Mouse (Mus musculus) midbrain, embryonic 12.5 days (tissue): ENCODE measurements around the gene Tubgcp6. TPM values are rescaled to one million over a fixed set of nuclear protein-coding genes. Genes with fewer than 3 reads are reported as not detected.

Source experiments
- ATAC-seq: fragments of 200-750 bp; cut with Nextera tagmentation; 2 replicates; pipeline ENCODE4 v1.8.0; 2017; ENCODE audit warnings: low read depth, moderate TSS enrichment, moderate library complexity; ENCODE audit not compliant: low FRiP score
- H3K27ac ChIP-seq: fragments of 300-500 bp; sonication (generic); replicated peaks from 2 replicates; pipeline ENCODE4 v1.5.1; 2016; ENCODE audit warnings: mild to moderate bottlenecking
- H3K27me3 ChIP-seq: fragments of 300-500 bp; sonication (generic); 2 replicates; pipeline ENCODE4 v1.6.1; 2016; ENCODE audit warnings: mild to moderate bottlenecking
- H3K36me3 ChIP-seq: fragments of 300-500 bp; sonication (generic); 2 replicates; pipeline ENCODE4 v1.6.1; 2016
- H3K4me1 ChIP-seq: fragments of 300-500 bp; sonication (generic); 2 replicates; pipeline ENCODE4 v1.6.1; 2016
- H3K4me2 ChIP-seq: fragments of 300-500 bp; sonication (generic); replicated peaks from 2 replicates; pipeline ENCODE4 v1.6.1; 2016; ENCODE audit warnings: mild to moderate bottlenecking, moderate library complexity
- H3K4me3 ChIP-seq: fragments of 300-500 bp; sonication (generic); 2 replicates; pipeline ENCODE4 v1.5.1; 2016; ENCODE audit warnings: mild to moderate bottlenecking
- H3K9ac ChIP-seq: fragments of 300-500 bp; sonication (generic); replicated peaks from 2 replicates; pipeline ENCODE4 v1.6.1; 2016; ENCODE audit warnings: mild to moderate bottlenecking, moderate library complexity
- H3K9me3 ChIP-seq: fragments of 300-500 bp; sonication (generic); 2 replicates; pipeline ENCODE4 v1.6.1; 2016; ENCODE audit warnings: mild to moderate bottlenecking
- WGBS: fragments of 180-500 bp; shearing (Covaris S2); methylation state at CpG from one replicate; pipeline ENCODE4 v1.1.7; 2016; 5-methylcytosine and 5-hydroxymethylcytosine counted together
- polyA plus RNA-seq: library from polyadenylated mRNA; unstranded; fragments of >200 nt; fragmentation: Nextera tagmentation; extraction: Ambion mirVana; gene quantifications from 2 replicates; pipeline ENCODE4 v1.2.1, GENCODE M21; 2016

The Tubgcp6 gene
- polyA plus RNA-seq, 1 experiment from 2014 or later = 25.0 TPM

DNA sequence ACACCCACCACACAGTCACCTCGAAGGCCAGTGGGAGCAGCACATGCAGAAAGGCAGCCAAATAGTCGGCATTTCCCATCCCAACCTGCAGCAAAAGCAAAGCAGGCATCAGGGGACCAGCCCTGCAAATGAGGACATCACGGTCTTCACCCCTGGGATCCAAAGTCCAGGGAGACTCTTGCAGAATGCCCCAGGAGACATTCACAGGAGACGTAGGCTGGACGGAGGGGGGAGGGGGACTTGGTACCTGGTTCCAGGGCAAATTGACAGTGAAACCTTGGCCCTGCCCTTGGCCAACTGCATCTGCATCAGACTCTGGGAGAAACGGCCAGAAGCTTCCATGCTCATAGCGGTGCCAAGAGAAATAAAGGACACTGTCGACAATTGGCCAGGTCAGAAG, 3.7 kb upstream of the Tubgcp6 start:
- H3K36me3 ChIP-seq = peaks cover 15% of the 10 kb centered on the region; the same call in 1 of the 2 replicates
- H3K4me2 ChIP-seq = no peak overlapping the region
- no peak overlapping the region for H3K9ac ChIP-seq
- no peak for ATAC-seq
- no peaks in the 10 kb centered on the region for H3K9me3 ChIP-seq
- H3K4me1 ChIP-seq = peaks cover 33% of the 10 kb centered on the region
- no peak overlapping the region for H3K4me3 ChIP-seq
- no peaks in the 10 kb centered on the region for H3K27me3 ChIP-seq
- WGBS = 84% methylated on average over 8 of the region's 8 CpGs
- H3K27ac ChIP-seq = no peak overlapping the region

DNA sequence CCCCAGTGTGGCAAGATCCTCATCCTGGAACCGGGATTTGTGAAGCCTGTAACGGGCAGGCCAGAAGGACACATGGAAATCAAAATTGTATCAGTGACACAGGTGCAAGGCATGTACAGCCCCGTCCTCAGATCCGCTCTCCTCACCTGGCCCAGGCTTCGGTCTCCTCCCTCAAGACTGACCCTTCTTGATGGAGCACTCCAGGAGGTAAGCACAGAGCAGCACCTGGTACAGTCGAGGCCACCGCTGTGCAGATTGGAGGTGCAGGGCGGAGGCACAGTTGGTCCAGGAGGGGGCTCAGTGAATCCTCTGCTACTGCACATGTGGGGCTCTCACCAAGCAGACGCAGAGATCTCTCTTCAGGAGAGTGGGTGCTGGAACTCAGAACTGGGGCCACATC, 2.4 kb upstream of the Tubgcp6 start:
- H3K27ac ChIP-seq = no peak overlapping the region
- no peak overlapping the region for H3K4me3 ChIP-seq
- H3K4me2 ChIP-seq = no peak overlapping the region
- 91% methylated on average over 9 of the region's 9 CpGs for WGBS
- H3K4me1 ChIP-seq = peaks cover 46% of the 10 kb centered on the region
- no peaks in the 10 kb centered on the region for H3K27me3 ChIP-seq
- ATAC-seq = no peak
- no peak overlapping the region for H3K9ac ChIP-seq
- no peaks in the 10 kb centered on the region for H3K9me3 ChIP-seq
- H3K36me3 ChIP-seq = peaks cover 7% of the 10 kb centered on the region; the same call in 1 of the 2 replicates

DNA sequence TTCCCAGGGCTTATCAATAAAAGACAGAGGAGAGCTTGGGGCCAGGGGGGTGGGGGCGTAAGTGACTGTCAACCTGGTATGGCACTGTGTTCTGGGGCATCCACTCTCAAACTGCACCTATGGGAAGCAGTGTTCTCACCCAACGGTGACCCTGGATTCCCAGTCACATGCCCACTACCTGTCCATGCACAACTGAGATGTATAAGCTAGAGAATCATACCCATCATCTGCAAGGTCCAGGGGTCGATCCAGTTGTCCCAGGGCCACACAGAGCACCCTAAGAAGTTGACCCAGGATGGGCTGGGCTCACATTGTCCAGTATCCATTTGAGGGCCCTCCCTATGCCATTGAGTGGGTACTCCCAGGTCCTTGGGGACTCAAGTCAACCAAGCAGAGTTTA, 1.4 kb upstream of the Tubgcp6 start:
- H3K27me3 ChIP-seq = no peaks in the 10 kb centered on the region
- WGBS = 90% methylated on average over 3 of the region's 3 CpGs
- H3K4me2 ChIP-seq = no peak overlapping the region
- no peak for ATAC-seq
- H3K9me3 ChIP-seq = no peaks in the 10 kb centered on the region
- peak overlapping the region; percentile 87 for H3K9ac ChIP-seq
- H3K4me3 ChIP-seq = no peak overlapping the region
- peaks cover 54% of the 10 kb centered on the region for H3K4me1 ChIP-seq
- H3K27ac ChIP-seq = no peak overlapping the region
- H3K36me3 ChIP-seq = peaks cover 14% of the 10 kb centered on the region

DNA sequence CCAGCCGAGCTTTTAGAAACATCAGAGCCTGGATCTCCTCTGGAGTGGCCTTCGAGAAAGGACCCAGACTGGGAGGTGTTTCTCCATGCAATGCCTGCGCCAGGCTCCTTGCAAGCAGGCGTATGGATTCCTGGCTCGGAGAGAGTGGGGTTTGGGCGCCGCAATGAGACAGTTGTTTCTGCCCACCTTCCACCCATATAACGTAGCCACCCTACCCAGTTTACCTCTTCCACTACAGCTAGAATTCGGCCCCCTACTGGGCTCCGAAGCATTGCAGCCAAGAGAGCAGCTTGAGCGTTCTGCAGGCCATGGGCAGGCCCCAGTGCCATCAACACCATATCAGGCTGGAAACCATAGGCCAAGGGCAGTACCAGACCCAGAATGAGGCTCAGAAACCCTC, 683 bp upstream of the Tubgcp6 start:
- peaks cover 50% of the 10 kb centered on the region for H3K4me1 ChIP-seq
- peak overlapping the region; percentile 87 for H3K9ac ChIP-seq
- no peaks in the 10 kb centered on the region for H3K27me3 ChIP-seq
- peak overlapping the region; percentile 98 for H3K4me2 ChIP-seq
- peaks cover 19% of the 10 kb centered on the region for H3K36me3 ChIP-seq
- ATAC-seq = no peak
- H3K27ac ChIP-seq = peak overlapping the region; percentile 78
- H3K9me3 ChIP-seq = no peaks in the 10 kb centered on the region
- H3K4me3 ChIP-seq = peak overlapping the region; percentile 90
- WGBS = 29% methylated on average over 11 of the region's 11 CpGs

DNA sequence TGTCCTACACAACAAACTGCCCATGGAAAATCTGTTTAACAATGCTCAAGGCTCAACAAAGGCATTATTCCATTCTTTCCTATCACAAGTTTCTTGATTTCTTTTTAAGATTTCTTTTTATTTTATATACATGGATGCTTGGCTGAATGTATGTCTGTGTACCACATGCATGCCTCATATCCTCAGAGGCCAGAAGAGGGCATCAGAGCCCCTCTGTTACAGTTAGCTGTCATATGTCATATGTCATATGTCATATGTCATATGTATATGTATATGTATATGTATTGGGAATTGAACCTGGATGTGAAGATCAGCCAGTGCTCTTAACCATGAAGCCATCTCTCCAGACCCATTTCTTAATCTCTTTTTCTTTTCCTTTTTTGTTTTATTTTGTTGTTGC, 4.9 kb downstream of the Tubgcp6 start:
- Histone ChIP-seq H3K4me3 (no peak overlapping the region), H3K9ac (no peak overlapping the region), H3K4me2 (no peak overlapping the region), H3K9me3 (no peaks in the 10 kb centered on the region), H3K36me3 (peaks cover 62% of the 10 kb centered on the region), H3K27ac (no peak overlapping the region), H3K4me1 (peaks cover 30% of the 10 kb centered on the region), H3K27me3 (no peaks in the 10 kb centered on the region)
- no peak for ATAC-seq

DNA sequence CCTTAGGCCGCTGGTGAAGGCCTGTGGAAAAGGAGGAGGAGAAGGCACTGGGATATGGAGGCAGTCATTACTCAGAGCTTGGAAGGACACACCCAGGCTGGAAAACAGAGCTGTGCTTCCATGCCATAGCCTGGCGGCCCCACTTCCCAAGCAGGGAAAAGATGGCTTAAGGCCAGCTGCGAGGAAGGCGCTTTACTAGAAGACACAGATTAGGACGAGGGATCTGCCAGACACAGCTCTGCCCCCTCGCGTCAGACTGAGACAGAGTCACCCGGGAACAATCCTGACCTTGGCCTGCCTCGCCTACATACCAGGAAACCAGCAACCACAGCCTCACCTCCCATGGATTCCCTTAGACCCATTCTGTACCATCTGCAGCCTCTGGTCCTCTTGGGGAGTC, 12.8 kb downstream of the Tubgcp6 start:
- WGBS = 81% methylated on average over 9 of the region's 9 CpGs
- H3K4me3 ChIP-seq = no peak overlapping the region
- H3K27me3 ChIP-seq = no peaks in the 10 kb centered on the region
- no peak for ATAC-seq
- H3K4me2 ChIP-seq = no peak overlapping the region
- H3K36me3 ChIP-seq = peaks cover 92% of the 10 kb centered on the region
- no peak overlapping the region for H3K27ac ChIP-seq
- no peak overlapping the region for H3K9ac ChIP-seq
- H3K9me3 ChIP-seq = no peaks in the 10 kb centered on the region
- H3K4me1 ChIP-seq = no peaks in the 10 kb centered on the region

DNA sequence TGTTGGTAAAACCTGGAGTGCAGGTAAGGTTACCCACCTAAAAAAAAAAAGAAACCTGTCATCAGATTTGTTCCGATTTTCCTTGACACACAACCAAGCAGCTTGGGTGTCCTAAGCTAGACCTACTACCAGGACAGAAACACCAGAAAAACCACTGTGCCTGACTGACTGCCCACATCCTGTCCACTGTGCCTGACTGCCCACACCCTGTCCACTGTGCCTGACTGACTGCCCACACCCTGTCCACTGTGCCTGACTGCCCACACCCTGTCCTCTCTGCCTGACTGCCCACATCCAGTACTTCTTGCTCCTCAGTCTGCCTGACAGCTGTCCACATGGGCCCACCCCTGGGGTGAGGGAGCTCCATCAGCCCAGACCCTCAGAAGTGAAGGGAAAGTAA, 15.9 kb downstream of the Tubgcp6 start:
- Histone ChIP-seq H3K9ac (no peak overlapping the region), H3K27ac (no peak overlapping the region), H3K4me3 (no peak overlapping the region), H3K4me2 (no peak overlapping the region), H3K27me3 (no peaks in the 10 kb centered on the region), H3K4me1 (no peaks in the 10 kb centered on the region), H3K9me3 (no peaks in the 10 kb centered on the region), H3K36me3 (peaks cover 95% of the 10 kb centered on the region)
- ATAC-seq = no peak
- WGBS = 97% methylated on average over 1 of the region's 1 CpGs

DNA sequence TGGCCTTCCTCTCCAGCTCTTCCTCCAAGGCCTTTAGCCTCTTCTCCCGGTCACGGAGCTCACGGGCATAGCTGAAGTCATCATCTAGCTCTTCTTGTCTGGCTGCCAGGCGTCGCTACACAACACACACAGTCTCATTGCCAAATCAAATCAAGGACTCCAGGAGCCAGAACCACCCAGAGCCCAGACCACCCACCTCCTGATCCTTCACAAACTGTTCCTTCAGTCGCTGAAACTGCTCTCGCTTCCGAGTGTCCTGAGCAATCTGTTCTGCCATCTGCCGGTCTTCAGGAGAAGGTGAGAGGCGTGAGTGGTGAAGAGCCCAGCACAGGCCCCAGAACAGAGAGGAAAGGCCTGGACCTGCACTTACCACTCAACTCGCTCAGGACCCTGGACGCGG, 16.8 kb downstream of the Tubgcp6 start:
- Histone ChIP-seq H3K4me2 (no peak overlapping the region), H3K4me3 (no peak overlapping the region), H3K4me1 (no peaks in the 10 kb centered on the region), H3K9ac (no peak overlapping the region), H3K36me3 (peaks cover 96% of the 10 kb centered on the region), H3K27ac (no peak overlapping the region), H3K27me3 (no peaks in the 10 kb centered on the region), H3K9me3 (no peaks in the 10 kb centered on the region)
- ATAC-seq = no peak
- WGBS = 89% methylated on average over 13 of the region's 13 CpGs

DNA sequence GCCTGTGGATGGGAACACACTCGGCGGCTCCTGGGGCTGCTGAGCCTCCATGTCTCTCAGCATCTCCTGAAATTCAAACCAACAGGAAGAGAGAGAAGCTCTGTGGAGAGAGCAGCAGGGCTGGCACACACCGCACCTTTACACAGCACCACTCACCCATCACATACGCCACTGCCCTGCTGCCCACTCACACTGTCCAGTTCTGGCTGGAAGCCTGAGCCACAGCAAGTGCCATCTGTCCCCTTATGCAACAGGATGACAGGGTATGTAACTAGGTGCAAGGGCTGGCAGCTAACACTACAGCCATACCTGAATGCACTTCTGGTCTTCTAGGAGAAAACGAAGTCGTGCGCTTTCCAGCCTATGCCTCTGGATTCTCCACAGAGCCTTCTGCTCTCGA, 18.5 kb downstream of the Tubgcp6 start:
- no peak for ATAC-seq
- Histone ChIP-seq H3K4me3 (no peak overlapping the region), H3K36me3 (peaks cover 96% of the 10 kb centered on the region), H3K9ac (no peak overlapping the region), H3K9me3 (no peaks in the 10 kb centered on the region), H3K4me2 (no peak overlapping the region), H3K27ac (no peak overlapping the region), H3K27me3 (no peaks in the 10 kb centered on the region), H3K4me1 (no peaks in the 10 kb centered on the region)
- 96% methylated on average over 8 of the region's 8 CpGs for WGBS

DNA sequence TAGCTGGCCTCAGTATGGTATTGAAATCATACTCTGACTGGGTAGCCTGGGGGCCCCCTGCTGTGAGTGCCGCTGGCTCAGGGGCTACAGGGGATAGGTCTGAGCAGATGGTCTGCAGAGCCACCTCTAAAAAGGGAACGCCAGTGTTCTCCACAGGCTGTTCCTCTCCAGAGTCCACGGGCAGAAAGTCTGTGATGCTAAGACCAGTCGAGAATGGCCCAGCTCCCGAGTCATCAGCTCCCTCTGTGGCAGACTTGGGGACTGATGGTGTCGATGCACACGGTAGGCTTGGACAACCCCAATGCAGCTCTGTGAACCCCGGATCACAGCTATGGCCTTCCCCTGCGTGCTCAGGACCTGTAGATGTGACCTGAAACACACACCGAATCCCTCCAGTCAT, 19.0 kb downstream of the Tubgcp6 start:
- Histone ChIP-seq H3K27me3 (no peaks in the 10 kb centered on the region), H3K36me3 (peaks cover 96% of the 10 kb centered on the region), H3K9ac (no peak overlapping the region), H3K4me2 (no peak overlapping the region), H3K4me3 (no peak overlapping the region), H3K27ac (no peak overlapping the region), H3K4me1 (no peaks in the 10 kb centered on the region), H3K9me3 (no peaks in the 10 kb centered on the region)
- WGBS = 90% methylated on average over 10 of the region's 10 CpGs
- no peak for ATAC-seq

DNA sequence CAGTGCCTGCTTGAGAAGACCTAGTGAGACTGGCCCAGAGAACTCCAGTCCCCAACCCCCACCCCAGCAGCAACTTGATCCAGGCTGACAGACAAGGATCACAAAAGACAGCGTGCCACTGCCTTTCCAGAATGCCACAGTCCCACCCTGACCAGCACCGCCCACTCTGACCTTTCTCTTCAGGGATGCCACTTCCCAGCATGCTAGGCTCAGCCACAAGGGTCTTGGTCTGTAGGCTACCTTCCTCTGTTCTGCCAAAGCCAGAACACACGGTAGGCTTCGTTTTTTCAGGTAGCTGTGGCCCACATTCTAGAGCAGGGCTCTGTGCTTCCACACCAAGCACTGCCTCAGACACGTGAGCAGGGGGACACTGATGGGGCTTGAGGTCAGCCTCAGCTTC, 20.3 kb downstream of the Tubgcp6 start:
- H3K9ac ChIP-seq = no peak overlapping the region
- WGBS = 55% methylated on average over 5 of the region's 5 CpGs
- no peaks in the 10 kb centered on the region for H3K27me3 ChIP-seq
- H3K36me3 ChIP-seq = peaks cover 96% of the 10 kb centered on the region
- H3K27ac ChIP-seq = no peak overlapping the region
- ATAC-seq = no peak
- H3K4me3 ChIP-seq = no peak overlapping the region
- no peak overlapping the region for H3K4me2 ChIP-seq
- H3K4me1 ChIP-seq = no peaks in the 10 kb centered on the region
- no peaks in the 10 kb centered on the region for H3K9me3 ChIP-seq

DNA sequence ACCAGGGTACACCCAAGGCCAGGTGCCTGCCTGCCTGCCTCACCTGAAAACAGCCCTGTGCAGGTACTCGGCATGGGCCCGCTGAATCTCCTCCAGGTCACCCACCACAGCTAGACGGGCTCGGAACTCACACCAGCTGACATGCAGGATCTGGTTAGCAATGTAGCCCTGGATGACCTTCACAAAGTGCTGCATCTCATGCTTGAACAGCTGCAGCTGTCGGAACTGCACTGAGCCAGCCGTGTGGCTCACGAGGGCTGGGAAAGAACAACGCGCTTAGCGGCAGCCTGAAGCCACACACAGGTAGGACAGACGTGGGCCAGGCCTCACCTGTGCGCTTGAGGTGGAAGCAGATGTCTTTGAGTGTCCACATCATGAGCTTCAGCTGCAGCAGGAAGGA, 22.1 kb downstream of the Tubgcp6 start:
- no peaks in the 10 kb centered on the region for H3K27me3 ChIP-seq
- no peak overlapping the region for H3K4me3 ChIP-seq
- H3K4me2 ChIP-seq = no peak overlapping the region
- WGBS = 92% methylated on average over 12 of the region's 12 CpGs
- H3K9me3 ChIP-seq = no peaks in the 10 kb centered on the region
- peaks cover 96% of the 10 kb centered on the region for H3K36me3 ChIP-seq
- H3K9ac ChIP-seq = no peak overlapping the region
- ATAC-seq = no peak
- no peaks in the 10 kb centered on the region for H3K4me1 ChIP-seq
- no peak overlapping the region for H3K27ac ChIP-seq

DNA sequence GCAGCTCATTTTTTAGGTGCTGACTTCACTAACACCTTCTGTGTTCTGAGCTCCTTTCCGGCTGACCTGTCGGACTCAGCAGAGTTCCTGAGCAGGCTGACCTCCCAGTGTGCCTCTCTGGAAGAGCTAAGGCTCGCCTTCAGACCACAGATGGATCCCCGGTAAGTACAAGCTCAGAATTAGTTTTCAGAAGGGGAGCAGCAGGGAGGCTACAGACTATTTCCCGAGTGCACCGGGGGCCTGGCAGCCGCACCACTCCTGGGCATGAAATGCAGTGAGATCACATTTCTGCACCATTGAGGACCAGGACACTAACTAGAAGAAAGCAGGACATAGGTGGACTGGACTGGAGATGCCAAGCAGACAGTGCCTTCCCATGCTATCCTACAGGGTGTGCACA, 24.3 kb downstream of the Tubgcp6 start:
- 88% methylated on average over 7 of the region's 7 CpGs for WGBS
- Histone ChIP-seq H3K4me1 (no peaks in the 10 kb centered on the region), H3K4me2 (no peak overlapping the region), H3K27ac (no peak overlapping the region), H3K9ac (no peak overlapping the region), H3K27me3 (no peaks in the 10 kb centered on the region), H3K4me3 (no peak overlapping the region), H3K36me3 (peaks cover 97% of the 10 kb centered on the region), H3K9me3 (no peaks in the 10 kb centered on the region)
- no peak for ATAC-seq
